Mouse (Mus musculus): ENCODE data around the gene Iqck. TPM values are rescaled to one million over a fixed set of nuclear protein-coding genes. Genes with fewer than 3 reads are reported as not detected.

Gene Iqck
- polyA plus RNA-seq (2015; fragmentation: Nextera tagmentation; extraction: Ambion mirVana) = 3.1 and 3.5 TPM in 2 replicates

GRCm38 (mm10) chr7:118855171-118855876 is at the start of gene Iqck:
Iqck (plus strand) TSS chr7:118855752.
- peak; percentile 96 for ATAC-seq (replicated peaks; ENCODE audit: low FRiP score)
- H3K36me3 ChIP-seq = peaks cover 32% of the 10 kb centered on the region
- no peaks in the 10 kb centered on the region for H3K27me3 ChIP-seq
- peak within 1 kb of the TSS; percentile 70 for H3K4me2 ChIP-seq
- peak within 1 kb of the TSS; percentile 96 for H3K4me3 ChIP-seq (replicated peaks)
- no peaks in the 10 kb centered on the region for H3K9me3 ChIP-seq (replicated peaks)
- WGBS = under 1% methylated on average over 55 of the region's 57 CpGs
- H3K27ac ChIP-seq = peak within 1 kb of the TSS; percentile 85
- H3K9ac ChIP-seq = peak within 1 kb of the TSS; percentile 68
- peaks cover 25% of the 10 kb centered on the region for H3K4me1 ChIP-seq

GRCm38 (mm10) chr7:118806631-118807411 is 48.7 kb upstream of the Iqck start:
- ATAC-seq (replicated peaks; ENCODE audit: low FRiP score) = no peak
- Histone ChIP-seq H3K4me3 (replicated peaks) (no peak overlapping the region), H3K27ac (peak overlapping the region; percentile 18; the same call in 1 of the 2 replicates)

GRCm38 (mm10) chr7:118807899-118808298 is 47.7 kb upstream of the Iqck start:
- Histone ChIP-seq H3K4me3 (replicated peaks) (no peak overlapping the region), H3K9me3 (replicated peaks) (no peaks in the 10 kb centered on the region), H3K36me3 (peaks cover 34% of the 10 kb centered on the region), H3K27me3 (no peaks in the 10 kb centered on the region), H3K4me2 (no peak overlapping the region), H3K27ac (peak overlapping the region; percentile 22; the same call in 1 of the 2 replicates), H3K4me1 (peaks cover 9% of the 10 kb centered on the region; the same call in 1 of the 2 replicates), H3K9ac (no peak overlapping the region)
- ATAC-seq (replicated peaks; ENCODE audit: low FRiP score) = peak; percentile 74
- WGBS = 59% methylated on average over 8 of the region's 8 CpGs

More at GRCm38 (mm10) chr7:118806631-118807411, 48.7 kb upstream of the Iqck start:
- H3K9me3 ChIP-seq (replicated peaks) = no peaks in the 10 kb centered on the region
- 77% methylated on average over 16 of the region's 16 CpGs for WGBS
- H3K4me1 ChIP-seq = peaks cover 9% of the 10 kb centered on the region; the same call in 1 of the 2 replicates
- H3K9ac ChIP-seq = no peak overlapping the region
- H3K27me3 ChIP-seq = no peaks in the 10 kb centered on the region
- no peak overlapping the region for H3K4me2 ChIP-seq
- H3K36me3 ChIP-seq = peaks cover 43% of the 10 kb centered on the region

GRCm38 (mm10) chr7:118811407-118812106 is 44.0 kb upstream of the Iqck start:
- ATAC-seq (replicated peaks; ENCODE audit: low FRiP score) = no peak
- Histone ChIP-seq H3K36me3 (peaks cover 47% of the 10 kb centered on the region), H3K4me1 (peaks cover 9% of the 10 kb centered on the region; the same call in 1 of the 2 replicates), H3K27ac (no peak overlapping the region), H3K27me3 (no peaks in the 10 kb centered on the region), H3K4me2 (no peak overlapping the region), H3K9ac (no peak overlapping the region), H3K4me3 (replicated peaks) (no peak overlapping the region), H3K9me3 (replicated peaks) (no peaks in the 10 kb centered on the region)
- 80% methylated on average over 12 of the region's 12 CpGs for WGBS

GRCm38 (mm10) chr7:118813592-118813991 is 42.0 kb upstream of the Iqck start:
- Histone ChIP-seq H3K27me3 (no peaks in the 10 kb centered on the region), H3K4me1 (0 out of 2 replicates have a peak, but pooled peaks cover 2% of the 10 kb centered on the region), H3K9me3 (replicated peaks) (no peaks in the 10 kb centered on the region), H3K4me3 (replicated peaks) (no peak overlapping the region), H3K36me3 (peaks cover 67% of the 10 kb centered on the region), H3K9ac (no peak overlapping the region), H3K4me2 (no peak overlapping the region), H3K27ac (no peak overlapping the region)
- 89% methylated on average over 4 of the region's 4 CpGs for WGBS
- no peak for ATAC-seq (replicated peaks; ENCODE audit: low FRiP score)

- H3K27ac ChIP-seq = no peak overlapping the region
- H3K9ac ChIP-seq = no peak overlapping the region
- H3K4me1 ChIP-seq = peaks cover 3% of the 10 kb centered on the region; the same call in 1 of the 2 replicates
- peaks cover 74% of the 10 kb centered on the region for H3K36me3 ChIP-seq
- no peaks in the 10 kb centered on the region for H3K27me3 ChIP-seq
- no peak for ATAC-seq (replicated peaks; ENCODE audit: low FRiP score)
- 95% methylated on average over 3 of the region's 3 CpGs for WGBS
- no peak overlapping the region for H3K4me2 ChIP-seq
- no peak overlapping the region for H3K4me3 ChIP-seq (replicated peaks)
- H3K9me3 ChIP-seq (replicated peaks) = no peaks in the 10 kb centered on the region
These were observed 39.3 kb upstream of the Iqck start for GRCm38 (mm10) chr7:118816275-118816674.

GRCm38 (mm10) chr7:118817741-118818140 is 37.8 kb upstream of the Iqck start:
- ATAC-seq (replicated peaks; ENCODE audit: low FRiP score) = no peak
- peaks cover 6% of the 10 kb centered on the region; the same call in 1 of the 2 replicates for H3K4me1 ChIP-seq
- H3K36me3 ChIP-seq = peaks cover 68% of the 10 kb centered on the region
- no peaks in the 10 kb centered on the region for H3K27me3 ChIP-seq
- H3K27ac ChIP-seq = no peak overlapping the region
- no peaks in the 10 kb centered on the region for H3K9me3 ChIP-seq (replicated peaks)
- H3K4me3 ChIP-seq (replicated peaks) = no peak overlapping the region
- WGBS = 90% methylated on average over 7 of the region's 7 CpGs
- H3K9ac ChIP-seq = no peak overlapping the region
- H3K4me2 ChIP-seq = no peak overlapping the region

- Histone ChIP-seq H3K27me3 (no peaks in the 10 kb centered on the region), H3K36me3 (peaks cover 57% of the 10 kb centered on the region), H3K4me2 (no peak overlapping the region), H3K27ac (no peak overlapping the region), H3K9me3 (replicated peaks) (no peaks in the 10 kb centered on the region), H3K9ac (no peak overlapping the region), H3K4me1 (peaks cover 12% of the 10 kb centered on the region; the same call in 1 of the 2 replicates), H3K4me3 (replicated peaks) (no peak overlapping the region)
- ATAC-seq (replicated peaks; ENCODE audit: low FRiP score) = no peak
- WGBS = 46% methylated on average over 1 of the region's 1 CpGs
These were observed 35.9 kb upstream of the Iqck start for GRCm38 (mm10) chr7:118819666-118820065.

GRCm38 (mm10) chr7:118821356-118821755 is 34.2 kb upstream of the Iqck start:
- no peak overlapping the region for H3K9ac ChIP-seq
- no peaks in the 10 kb centered on the region for H3K27me3 ChIP-seq
- no peak overlapping the region for H3K4me3 ChIP-seq (replicated peaks)
- no peak overlapping the region for H3K4me2 ChIP-seq
- ATAC-seq (replicated peaks; ENCODE audit: low FRiP score) = no peak
- peaks cover 12% of the 10 kb centered on the region; the same call in 1 of the 2 replicates for H3K4me1 ChIP-seq
- 70% methylated on average over 7 of the region's 7 CpGs for WGBS
- peaks cover 47% of the 10 kb centered on the region for H3K36me3 ChIP-seq
- no peaks in the 10 kb centered on the region for H3K9me3 ChIP-seq (replicated peaks)
- H3K27ac ChIP-seq = no peak overlapping the region

GRCm38 (mm10) chr7:118821887-118822556 is 33.5 kb upstream of the Iqck start:
- 75% methylated on average over 12 of the region's 12 CpGs for WGBS
- H3K4me1 ChIP-seq = peaks cover 12% of the 10 kb centered on the region; the same call in 1 of the 2 replicates
- no peak overlapping the region for H3K4me3 ChIP-seq (replicated peaks)
- ATAC-seq (replicated peaks; ENCODE audit: low FRiP score) = no peak
- H3K4me2 ChIP-seq = no peak overlapping the region
- H3K36me3 ChIP-seq = peaks cover 46% of the 10 kb centered on the region
- no peak overlapping the region for H3K27ac ChIP-seq
- H3K9ac ChIP-seq = no peak overlapping the region
- H3K9me3 ChIP-seq (replicated peaks) = no peaks in the 10 kb centered on the region
- no peaks in the 10 kb centered on the region for H3K27me3 ChIP-seq

GRCm38 (mm10) chr7:118824451-118824850 is 31.1 kb upstream of the Iqck start:
- WGBS = 39% methylated on average over 7 of the region's 7 CpGs
- H3K4me1 ChIP-seq = peaks cover 10% of the 10 kb centered on the region; the same call in 1 of the 2 replicates
- peaks cover 30% of the 10 kb centered on the region for H3K36me3 ChIP-seq
- H3K27ac ChIP-seq = peak overlapping the region; percentile 84
- peak; percentile 56 for ATAC-seq (replicated peaks; ENCODE audit: low FRiP score)
- no peak overlapping the region for H3K4me2 ChIP-seq
- no peaks in the 10 kb centered on the region for H3K27me3 ChIP-seq
- H3K4me3 ChIP-seq (replicated peaks) = no peak overlapping the region
- no peaks in the 10 kb centered on the region for H3K9me3 ChIP-seq (replicated peaks)
- H3K9ac ChIP-seq = no peak overlapping the region

Measured in kidney, embryonic 15.5 days (tissue).